Mouse (Mus musculus): ENCODE data around the gene Prr5l. TPM values are rescaled to one million over a fixed set of nuclear protein-coding genes. Genes with fewer than 3 reads are reported as not detected.

The Prr5l gene
- polyA plus RNA-seq, 1 experiment = 0.43 TPM

DNA sequence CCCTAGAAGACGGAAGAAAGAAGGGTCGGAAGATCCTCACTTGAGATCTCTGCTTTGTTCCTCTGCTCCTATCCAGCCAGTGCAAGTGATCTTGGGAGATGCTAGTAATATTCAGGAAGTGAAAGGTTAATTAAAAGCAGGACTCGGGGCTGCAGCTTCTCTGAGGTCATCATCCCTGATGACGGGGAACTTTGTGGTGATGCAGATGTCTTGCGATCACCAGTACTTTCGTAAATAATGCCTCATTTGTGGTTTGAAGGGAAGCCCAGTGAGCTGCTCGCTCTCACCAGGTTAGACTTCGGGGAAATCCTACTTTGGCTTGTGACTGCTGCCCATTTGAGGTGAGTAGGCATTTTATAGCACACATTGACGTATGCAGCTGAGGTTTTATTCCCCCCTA is 26.7 kb downstream of the Prr5l start:
- Histone ChIP-seq H3K79me2 (ENCODE audit: control insufficient read depth, insufficient read depth) (no peaks in the 10 kb centered on the region), H3ac (ENCODE audit: control insufficient read depth, insufficient read length, low read depth) (no peak overlapping the region), H3K27me3 (ENCODE audit: control insufficient read depth, insufficient read depth, insufficient read length) (no peaks in the 10 kb centered on the region), H3K36me3 (ENCODE audit: control insufficient read depth, insufficient read depth) (no peaks in the 10 kb centered on the region), H3K4me3 (ENCODE audit: insufficient read depth, poor library complexity, severe bottlenecking) (no peak overlapping the region), H3K79me3 (ENCODE audit: low read depth) (no peaks in the 10 kb centered on the region)
- TF ChIP-seq CEBPB (IDR thresholded peaks at IDR 0.05; ENCODE audit: low read depth) = no peak
- no peak for TF ChIP-seq USF1 (IDR thresholded peaks at IDR 0.05; ENCODE audit: low read depth)
- TF ChIP-seq MYOD1 (IDR thresholded peaks at IDR 0.05; ENCODE audit: control insufficient read depth, insufficient read length, low read depth) = no peak
- no peak for TF ChIP-seq FOSL1 (IDR thresholded peaks at IDR 0.05; ENCODE audit: insufficient read depth, low read length, poor library complexity, severe bottlenecking)
- TF ChIP-seq MAX (IDR thresholded peaks at IDR 0.05) = no peak
- no peak for TF ChIP-seq MYOG (IDR thresholded peaks at IDR 0.05; ENCODE audit: control insufficient read depth, extremely low read depth, insufficient read length)
- no peak for TF ChIP-seq CTCF (IDR thresholded peaks at IDR 0.05; ENCODE audit: control insufficient read depth, insufficient read depth, insufficient read length)

DNA sequence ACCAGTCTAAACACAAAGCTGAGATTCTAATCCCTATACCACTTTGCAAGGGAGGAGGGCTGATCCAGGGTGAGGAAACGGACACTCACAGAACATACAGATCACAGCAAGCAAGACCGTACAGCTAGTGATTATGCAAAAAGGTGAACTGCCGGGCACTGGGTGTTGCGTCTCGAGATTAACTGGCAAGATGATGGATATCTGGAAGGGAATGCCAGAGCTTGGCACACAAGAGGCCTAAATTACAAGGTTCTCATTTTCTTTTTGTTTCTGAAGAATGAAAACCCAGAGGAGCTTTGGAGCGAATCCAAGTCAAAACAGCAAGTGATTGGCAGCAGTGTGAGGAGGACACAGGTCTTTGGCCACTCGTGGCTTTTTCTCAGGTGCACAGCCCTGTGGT is 28.0 kb downstream of the Prr5l start:
- H3K4me3 ChIP-seq (ENCODE audit: insufficient read depth, poor library complexity, severe bottlenecking) = no peak overlapping the region
- no peaks in the 10 kb centered on the region for H3K36me3 ChIP-seq (ENCODE audit: control insufficient read depth, insufficient read depth)
- H3K79me2 ChIP-seq (ENCODE audit: control insufficient read depth, insufficient read depth) = no peaks in the 10 kb centered on the region

DNA sequence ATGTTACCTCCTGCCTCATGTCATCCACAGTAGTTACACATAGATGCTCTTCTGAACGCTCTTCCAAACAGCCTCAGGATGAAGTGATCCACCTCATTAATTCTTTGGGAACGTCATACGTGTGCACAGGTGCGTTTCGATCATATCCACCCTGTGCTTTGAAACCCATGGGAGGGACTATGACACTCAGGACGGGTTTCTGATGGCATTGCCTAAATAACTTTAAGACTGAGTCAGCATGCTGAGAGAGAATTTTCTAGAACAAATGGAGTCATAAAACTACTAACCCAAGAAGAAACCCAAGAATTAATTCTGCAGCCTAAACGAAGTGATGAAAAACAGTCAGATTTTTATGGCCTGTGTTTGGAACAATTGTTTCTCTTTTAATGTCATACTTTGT is 40.1 kb downstream of the Prr5l start:
- H3K79me2 ChIP-seq (ENCODE audit: control insufficient read depth, insufficient read depth) = no peaks in the 10 kb centered on the region
- H3ac ChIP-seq (ENCODE audit: control insufficient read depth, insufficient read length, low read depth) = no peak overlapping the region
- no peaks in the 10 kb centered on the region for H3K79me3 ChIP-seq (ENCODE audit: low read depth)
- TF ChIP-seq USF1 (IDR thresholded peaks at IDR 0.05; ENCODE audit: low read depth) (no peak), CEBPB (IDR thresholded peaks at IDR 0.05; ENCODE audit: low read depth) (no peak), MYOG (IDR thresholded peaks at IDR 0.05; ENCODE audit: control insufficient read depth, extremely low read depth, insufficient read length) (no peak), MAX (IDR thresholded peaks at IDR 0.05) (no peak), CTCF (IDR thresholded peaks at IDR 0.05; ENCODE audit: control insufficient read depth, insufficient read depth, insufficient read length) (no peak), MYOD1 (IDR thresholded peaks at IDR 0.05; ENCODE audit: control insufficient read depth, insufficient read length, low read depth) (no peak), FOSL1 (IDR thresholded peaks at IDR 0.05; ENCODE audit: insufficient read depth, low read length, poor library complexity, severe bottlenecking) (no peak)
- no peak overlapping the region for H3K4me3 ChIP-seq (ENCODE audit: insufficient read depth, poor library complexity, severe bottlenecking)
- peaks cover 8% of the 10 kb centered on the region for H3K27me3 ChIP-seq (ENCODE audit: control insufficient read depth, insufficient read depth, insufficient read length)
- H3K36me3 ChIP-seq (ENCODE audit: control insufficient read depth, insufficient read depth) = no peaks in the 10 kb centered on the region

More for the DNA sequence above, 28.0 kb downstream of the Prr5l start:
- TF ChIP-seq USF1 (IDR thresholded peaks at IDR 0.05; ENCODE audit: low read depth) (no peak), MYOD1 (IDR thresholded peaks at IDR 0.05; ENCODE audit: control insufficient read depth, insufficient read length, low read depth) (no peak), MAX (IDR thresholded peaks at IDR 0.05) (no peak), MYOG (IDR thresholded peaks at IDR 0.05; ENCODE audit: control insufficient read depth, extremely low read depth, insufficient read length) (no peak), FOSL1 (IDR thresholded peaks at IDR 0.05; ENCODE audit: insufficient read depth, low read length, poor library complexity, severe bottlenecking) (no peak)
- Histone ChIP-seq H3K27me3 (ENCODE audit: control insufficient read depth, insufficient read depth, insufficient read length) (no peaks in the 10 kb centered on the region), H3K79me3 (ENCODE audit: low read depth) (no peaks in the 10 kb centered on the region), H3ac (ENCODE audit: control insufficient read depth, insufficient read length, low read depth) (no peak overlapping the region)

DNA sequence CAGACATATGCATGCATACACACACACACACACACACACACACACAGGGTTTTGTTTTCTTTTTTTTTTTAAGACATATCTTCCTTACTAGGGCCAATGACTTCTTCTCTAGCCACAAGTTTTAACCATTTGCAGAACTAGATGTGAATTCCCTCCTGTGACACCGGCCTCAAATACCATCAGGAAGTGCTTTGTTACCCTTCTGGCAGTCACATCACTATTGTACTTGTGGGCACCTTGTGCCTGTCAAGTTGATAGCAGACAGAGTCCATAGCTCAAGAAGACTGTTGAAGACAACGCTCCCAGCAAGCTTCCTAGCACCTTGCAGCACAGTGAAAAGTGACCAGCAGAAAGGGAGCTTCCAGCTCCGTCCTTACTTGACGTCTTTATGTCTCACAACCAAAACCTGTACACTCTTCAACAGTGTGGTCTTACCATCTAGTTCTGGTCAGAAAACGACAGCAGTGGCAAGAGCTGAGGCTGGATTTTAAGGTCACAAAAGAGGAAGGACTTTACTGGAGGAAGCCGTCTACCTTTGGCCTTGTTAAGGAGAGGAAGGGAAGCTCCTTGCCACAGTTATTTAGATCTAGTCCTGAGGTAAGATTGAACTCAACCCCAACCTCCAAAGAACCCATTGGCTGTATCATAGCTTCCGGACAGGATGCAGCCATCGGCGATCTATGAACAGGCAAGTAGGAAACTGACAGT is 47.9 kb downstream of the Prr5l start:
- H3K4me3 ChIP-seq (ENCODE audit: insufficient read depth, poor library complexity, severe bottlenecking) = no peak overlapping the region
- no peak overlapping the region for H3ac ChIP-seq (ENCODE audit: control insufficient read depth, insufficient read length, low read depth)
- no peaks in the 10 kb centered on the region for H3K36me3 ChIP-seq (ENCODE audit: control insufficient read depth, insufficient read depth)
- no peaks in the 10 kb centered on the region for H3K79me2 ChIP-seq (ENCODE audit: control insufficient read depth, insufficient read depth)
- no peaks in the 10 kb centered on the region for H3K79me3 ChIP-seq (ENCODE audit: low read depth)
- TF ChIP-seq CEBPB (IDR thresholded peaks at IDR 0.05; ENCODE audit: low read depth) = no peak
- no peak for TF ChIP-seq CTCF (IDR thresholded peaks at IDR 0.05; ENCODE audit: control insufficient read depth, insufficient read depth, insufficient read length)
- no peak for TF ChIP-seq USF1 (IDR thresholded peaks at IDR 0.05; ENCODE audit: low read depth)
- TF ChIP-seq MYOG (IDR thresholded peaks at IDR 0.05; ENCODE audit: control insufficient read depth, extremely low read depth, insufficient read length) = no peak
- TF ChIP-seq MYOD1 (IDR thresholded peaks at IDR 0.05; ENCODE audit: control insufficient read depth, insufficient read length, low read depth) = no peak
- no peak for TF ChIP-seq MAX (IDR thresholded peaks at IDR 0.05)
- no peak for TF ChIP-seq FOSL1 (IDR thresholded peaks at IDR 0.05; ENCODE audit: insufficient read depth, low read length, poor library complexity, severe bottlenecking)
- H3K27me3 ChIP-seq (ENCODE audit: control insufficient read depth, insufficient read depth, insufficient read length) = peaks cover 11% of the 10 kb centered on the region

DNA sequence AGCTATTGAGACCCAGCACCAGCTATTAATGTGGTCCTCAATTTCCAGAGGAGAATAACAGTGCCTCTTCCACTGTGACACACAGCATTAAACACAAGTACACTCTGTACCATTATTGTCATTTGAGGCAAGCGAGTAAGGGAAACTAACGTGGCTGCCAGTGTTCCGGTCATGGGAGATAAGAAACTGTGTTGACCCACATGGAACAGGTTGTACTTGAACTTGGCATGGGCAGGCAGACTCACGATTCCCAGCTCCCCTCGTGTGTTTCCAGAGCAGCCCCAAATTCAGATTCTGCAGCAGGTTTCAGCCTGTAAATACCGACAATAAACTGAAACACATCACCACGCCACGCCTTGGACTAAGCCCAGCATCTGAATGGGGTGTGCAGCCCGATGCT is 50.5 kb downstream of the Prr5l start:
- TF ChIP-seq CEBPB (IDR thresholded peaks at IDR 0.05; ENCODE audit: low read depth) (no peak), MAX (IDR thresholded peaks at IDR 0.05) (no peak), MYOD1 (IDR thresholded peaks at IDR 0.05; ENCODE audit: control insufficient read depth, insufficient read length, low read depth) (no peak), MYOG (IDR thresholded peaks at IDR 0.05; ENCODE audit: control insufficient read depth, extremely low read depth, insufficient read length) (no peak)
- H3K4me3 ChIP-seq (ENCODE audit: insufficient read depth, poor library complexity, severe bottlenecking) = no peak overlapping the region
- H3ac ChIP-seq (ENCODE audit: control insufficient read depth, insufficient read length, low read depth) = no peak overlapping the region
- H3K79me3 ChIP-seq (ENCODE audit: low read depth) = no peaks in the 10 kb centered on the region
- H3K36me3 ChIP-seq (ENCODE audit: control insufficient read depth, insufficient read depth) = no peaks in the 10 kb centered on the region
- H3K27me3 ChIP-seq (ENCODE audit: control insufficient read depth, insufficient read depth, insufficient read length) = peaks cover 4% of the 10 kb centered on the region
- no peaks in the 10 kb centered on the region for H3K79me2 ChIP-seq (ENCODE audit: control insufficient read depth, insufficient read depth)

DNA sequence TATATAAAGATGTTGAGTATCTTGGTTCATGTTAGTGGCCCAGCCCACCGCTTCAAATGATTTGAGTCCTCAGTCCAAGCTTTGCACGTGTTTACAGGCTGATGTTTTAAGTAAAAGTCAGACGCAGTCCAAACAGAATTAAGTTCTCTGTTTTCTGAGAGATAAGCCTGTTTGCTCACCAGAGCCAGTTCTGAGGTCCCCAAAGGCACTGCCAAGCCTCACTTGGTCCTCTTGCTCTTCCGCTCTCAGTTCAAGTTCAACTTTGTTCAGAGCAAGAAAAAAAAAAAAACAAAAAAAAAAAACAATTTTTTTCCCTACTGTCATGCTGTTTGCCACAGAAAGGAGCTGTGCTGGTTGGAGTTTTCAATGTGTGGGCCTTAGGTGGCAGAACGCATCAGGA is 51.0 kb downstream of the Prr5l start:
- Histone ChIP-seq H3K79me2 (ENCODE audit: control insufficient read depth, insufficient read depth) (no peaks in the 10 kb centered on the region), H3K36me3 (ENCODE audit: control insufficient read depth, insufficient read depth) (no peaks in the 10 kb centered on the region), H3ac (ENCODE audit: control insufficient read depth, insufficient read length, low read depth) (no peak overlapping the region), H3K4me3 (ENCODE audit: insufficient read depth, poor library complexity, severe bottlenecking) (no peak overlapping the region), H3K27me3 (ENCODE audit: control insufficient read depth, insufficient read depth, insufficient read length) (peaks cover 4% of the 10 kb centered on the region), H3K79me3 (ENCODE audit: low read depth) (no peaks in the 10 kb centered on the region)
- TF ChIP-seq CEBPB (IDR thresholded peaks at IDR 0.05; ENCODE audit: low read depth) (no peak), MAX (IDR thresholded peaks at IDR 0.05) (no peak), MYOD1 (IDR thresholded peaks at IDR 0.05; ENCODE audit: control insufficient read depth, insufficient read length, low read depth) (no peak), CTCF (IDR thresholded peaks at IDR 0.05; ENCODE audit: control insufficient read depth, insufficient read depth, insufficient read length) (no peak), USF1 (IDR thresholded peaks at IDR 0.05; ENCODE audit: low read depth) (no peak), FOSL1 (IDR thresholded peaks at IDR 0.05; ENCODE audit: insufficient read depth, low read length, poor library complexity, severe bottlenecking) (no peak), MYOG (IDR thresholded peaks at IDR 0.05; ENCODE audit: control insufficient read depth, extremely low read depth, insufficient read length) (no peak)
